Mouse (Mus musculus): ENCODE results near the gene Gm3285.

Gene Gm3285

DNA sequence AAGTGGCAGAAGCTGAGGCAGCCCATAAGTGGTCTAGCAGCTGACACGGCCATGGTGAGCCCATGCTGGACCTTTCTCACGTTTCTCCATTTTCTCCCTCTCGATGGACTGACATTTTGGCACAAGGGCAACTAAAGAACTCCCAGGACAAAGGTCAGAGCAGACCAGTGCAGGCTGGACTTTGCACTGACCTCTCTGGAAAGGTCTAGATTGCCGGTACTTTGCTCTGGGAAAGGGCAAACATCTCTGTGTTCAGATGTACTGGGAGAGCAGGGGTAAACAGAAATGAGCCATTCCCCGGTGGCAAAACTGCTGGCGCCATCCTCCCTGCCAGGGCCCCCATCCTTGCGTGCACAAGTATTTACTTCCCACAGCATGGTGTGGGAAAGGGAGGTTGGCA, 38.4 kb downstream of the Gm3285 start:
- no peak for DNase-seq (ENCODE audit: low read depth, low spot score)

DNA sequence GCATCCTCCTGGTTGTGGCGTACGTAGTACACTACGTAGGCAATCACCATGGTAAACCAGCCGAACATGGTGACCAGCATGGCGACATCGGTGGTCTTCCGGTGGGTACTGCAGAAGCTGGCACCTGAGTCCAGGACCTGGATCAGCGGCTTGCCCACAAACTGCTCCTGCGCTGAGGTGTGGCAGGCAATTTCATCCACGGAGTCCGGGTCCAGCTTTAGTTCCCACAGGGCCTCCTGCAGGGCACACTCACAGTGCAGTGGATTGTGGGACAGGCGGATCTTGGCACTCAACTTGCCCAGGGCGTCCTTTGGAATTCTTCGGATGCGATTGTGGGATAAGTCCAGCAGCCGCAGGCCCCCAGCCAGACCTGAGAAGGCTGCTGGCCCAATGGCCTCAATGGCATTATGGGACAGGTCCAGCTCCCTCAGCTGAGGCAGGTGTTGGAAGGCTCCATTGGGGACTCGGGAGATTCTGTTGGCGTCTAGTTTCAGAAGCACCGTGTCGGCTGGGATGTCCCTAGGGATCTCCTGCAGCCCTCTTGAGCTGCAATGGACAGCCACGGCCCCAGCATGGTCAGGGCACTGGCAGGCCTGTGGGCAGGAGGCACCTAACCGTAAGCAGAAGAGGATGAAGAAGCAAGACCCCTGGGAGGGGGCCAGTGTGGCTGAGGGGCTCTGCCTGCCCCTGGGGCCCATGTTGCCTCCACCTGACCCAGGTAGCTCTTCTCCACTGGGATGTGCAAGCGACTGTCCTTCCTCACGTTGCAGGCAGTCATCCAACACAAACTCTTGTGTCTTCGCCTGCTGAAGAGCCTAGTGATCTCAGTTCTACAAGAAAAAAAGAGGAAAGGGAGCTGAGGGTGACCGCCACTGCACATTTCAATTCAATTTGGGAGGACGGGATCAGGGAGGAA, 39.4 kb downstream of the Gm3285 start:
- no peak for DNase-seq (ENCODE audit: low read depth, low spot score)

DNA sequence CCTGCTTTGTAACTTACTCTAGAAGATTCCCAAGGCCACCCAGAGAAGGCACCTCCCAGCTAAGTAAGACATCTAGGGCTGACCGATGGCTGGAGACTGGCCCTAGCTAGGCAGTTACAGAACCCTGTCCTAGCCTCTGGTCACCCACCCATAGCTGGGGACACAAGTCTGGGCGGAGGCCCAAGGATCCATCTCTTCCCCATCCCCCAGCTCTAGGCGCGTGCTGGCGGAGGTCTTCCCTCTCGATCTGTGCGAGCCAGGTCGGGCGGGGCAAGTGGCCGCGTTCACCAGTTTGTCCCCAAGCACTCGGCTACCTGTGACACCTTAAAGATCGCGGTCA, 40.1 kb downstream of the Gm3285 start:
- no peak for DNase-seq (ENCODE audit: low read depth, low spot score)

DNA sequence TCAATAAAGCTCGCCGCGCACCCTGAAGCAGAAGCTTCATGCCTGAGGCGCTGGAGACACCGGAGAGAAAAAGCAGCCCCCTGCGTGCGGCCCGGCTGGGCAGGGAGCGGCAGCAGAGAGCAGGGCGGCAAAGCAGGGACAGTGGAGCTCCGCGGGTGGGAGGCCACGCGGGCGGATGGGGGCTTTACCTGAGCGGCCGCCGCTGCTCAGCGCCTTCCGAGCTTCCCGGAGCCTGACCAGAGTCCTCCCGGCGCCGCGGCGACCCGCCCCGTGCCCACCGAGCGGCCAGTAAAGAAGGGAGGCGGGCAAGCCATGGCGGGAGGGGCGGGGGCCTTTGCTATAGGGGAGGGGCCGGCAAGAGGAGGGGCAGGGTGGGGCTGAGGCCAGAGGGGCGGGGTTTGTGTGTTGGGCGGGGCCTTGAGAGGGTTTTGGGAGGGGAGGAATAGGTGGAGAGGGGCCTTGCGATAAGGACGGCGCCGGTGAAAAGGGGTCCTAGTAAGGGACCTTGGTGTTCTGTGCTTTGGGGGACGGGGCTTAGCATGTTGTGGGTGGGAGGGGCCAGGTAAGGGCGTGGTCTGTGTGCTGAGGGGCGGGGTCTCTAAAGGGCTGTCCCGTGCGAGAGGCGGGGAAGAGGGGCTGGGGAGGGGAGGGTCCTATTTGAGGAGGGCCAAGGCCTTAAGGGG, 40.6 kb downstream of the Gm3285 start, which contains the start of gene Lrrc3:
TSS of gene Lrrc3 (minus strand) at position 326 of the 683 bp plus-strand sequence.
- peak; percentile 49 for DNase-seq (ENCODE audit: low read depth, low spot score)

DNA sequence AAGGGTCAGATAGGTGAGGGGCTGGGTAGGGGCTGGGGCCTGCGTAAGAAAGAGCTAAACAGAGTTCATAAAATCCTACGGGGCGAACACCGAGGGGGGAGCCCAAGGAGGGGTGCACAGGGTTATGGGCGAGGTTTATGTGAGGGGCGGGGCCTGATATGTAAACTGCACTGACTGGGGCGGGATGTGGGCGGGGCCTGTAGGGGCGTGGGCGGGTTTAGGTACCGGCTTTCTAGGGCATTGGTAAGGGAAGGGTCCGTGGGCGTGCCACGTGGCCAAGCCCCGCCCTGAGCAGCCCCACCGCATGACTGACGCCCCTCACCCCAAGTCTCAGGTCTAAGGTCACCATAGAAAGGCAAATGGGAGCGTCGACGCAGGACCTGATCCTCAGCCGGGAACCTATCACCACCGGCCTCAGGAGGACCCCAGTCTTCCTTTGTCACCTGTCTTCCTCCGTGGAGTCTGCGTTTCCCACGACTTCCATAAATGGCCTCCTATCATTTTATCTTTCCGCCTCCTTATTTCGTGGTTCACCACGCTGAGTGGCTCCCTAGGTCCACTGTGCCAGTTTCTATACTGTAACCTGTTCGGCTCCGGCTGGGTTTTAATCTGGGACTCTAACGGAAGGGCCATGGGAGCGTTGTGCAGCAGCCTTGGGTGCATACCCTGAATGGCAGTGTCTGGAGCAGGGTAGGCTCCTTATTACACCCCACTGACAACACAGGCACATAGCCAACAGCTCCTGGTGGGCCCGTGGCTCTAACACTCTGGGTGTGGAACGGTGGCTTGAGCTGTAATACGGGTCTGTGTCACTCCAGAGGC, 41.3 kb downstream of the Gm3285 start:
- DNase-seq (ENCODE audit: low read depth, low spot score), result peak; percentile 69

Measured in WW6 (cell line).